Mouse (Mus musculus) MEL (cell line): Measurements from ENCODE around the gene Lpo.
A peak's percentile ranks its signal among the peaks of the same experiment; 100 is the strongest.

Experiments
- CTCF ChIP-seq, 3 experiments: IDR thresholded peaks in 2 of 3; conservative IDR thresholded peaks in 1 of 3; 2 replicates each; pipeline ENCODE4 v1.5.1; 2011 to 2012; ENCODE audit warnings: low read length in 3 of 3, low read depth in 2 of 3, mild to moderate bottlenecking in 2 of 3, improper control_type of control experiment in 1 of 3, inconsistent platforms in 1 of 3, mixed read lengths in 1 of 3, moderate library complexity in 1 of 3; ENCODE audit not compliant: control insufficient read depth in 1 of 3, insufficient read depth in 1 of 3, poor library complexity in 1 of 3, severe bottlenecking in 1 of 3
- EP300 ChIP-seq, 2 experiments: IDR thresholded peaks; 2 replicates each; pipeline ENCODE4 v1.6.1; 2011; ENCODE audit warnings: improper control_type of control experiment in 2 of 2, low read length in 2 of 2, low read depth in 1 of 2, mild to moderate bottlenecking in 1 of 2
- ETS1 ChIP-seq: IDR thresholded peaks from 2 replicates; pipeline ENCODE4 v1.6.1; 2012; ENCODE audit warnings: low read depth, mild to moderate bottlenecking, inconsistent platforms, low read length, improper control_type of control experiment, moderate library complexity
- GABPA ChIP-seq: IDR thresholded peaks from 2 replicates; pipeline ENCODE4 v1.6.1; 2012; ENCODE audit warnings: low read depth, mild to moderate bottlenecking, inconsistent platforms, low read length, improper control_type of control experiment, moderate library complexity
- GATA1 ChIP-seq: IDR thresholded peaks from 2 replicates; pipeline ENCODE4 v1.6.1; 2011; ENCODE audit warnings: low read depth, low read length, improper control_type of control experiment
- HCFC1 ChIP-seq: IDR thresholded peaks from 2 replicates; pipeline ENCODE4 v1.6.1; 2012; ENCODE audit warnings: low read depth, mild to moderate bottlenecking, inconsistent platforms, low read length, improper control_type of control experiment, moderate library complexity
- MAX ChIP-seq: IDR thresholded peaks from 2 replicates; pipeline ENCODE4 v1.6.1; 2011; ENCODE audit warnings: low read length, improper control_type of control experiment
- NRF1 ChIP-seq: IDR thresholded peaks from 2 replicates; pipeline ENCODE4 v1.6.1; 2014; ENCODE audit warnings: low read depth, mild to moderate bottlenecking, inconsistent platforms, low read length, improper control_type of control experiment, moderate library complexity; ENCODE audit not compliant: poor library complexity, insufficient read depth, severe bottlenecking
- POLR2A ChIP-seq, 2 experiments: IDR thresholded peaks; 2 replicates each; pipeline ENCODE4 v1.6.1; 2011 to 2012; ENCODE audit warnings: low read length in 2 of 2, mild to moderate bottlenecking in 2 of 2, control low read depth in 1 of 2, improper control_type of control experiment in 1 of 2, low read depth in 1 of 2, moderate library complexity in 1 of 2; ENCODE audit not compliant: control insufficient read depth in 1 of 2, insufficient read depth in 1 of 2, poor library complexity in 1 of 2
- POLR2AphosphoS2 ChIP-seq: IDR thresholded peaks from 2 replicates; pipeline ENCODE4 v1.6.1; 2011; ENCODE audit warnings: low read length, improper control_type of control experiment
- TCF12 ChIP-seq: IDR thresholded peaks from 2 replicates; pipeline ENCODE4 v1.6.1; 2014; ENCODE audit warnings: low read depth, mild to moderate bottlenecking, inconsistent platforms, low read length, improper control_type of control experiment, moderate library complexity
- UBTF ChIP-seq: IDR thresholded peaks from 2 replicates; pipeline ENCODE4 v1.6.1; 2012; ENCODE audit warnings: low read depth, mild to moderate bottlenecking, inconsistent platforms, low read length, improper control_type of control experiment, moderate library complexity, borderline replicate concordance; ENCODE audit not compliant: insufficient read depth
- USF1 ChIP-seq: IDR thresholded peaks from 2 replicates; pipeline ENCODE4 v1.6.1; 2014; ENCODE audit warnings: low read depth, mild to moderate bottlenecking, inconsistent platforms, low read length, improper control_type of control experiment, moderate library complexity

- peak; percentile 62 to 71 (median 67) for TF ChIP-seq CTCF (IDR thresholded peaks at IDR 0.05 in 2 of 3, conservative IDR thresholded peaks at IDR 0.05 in 1 of 3; ENCODE audit: control insufficient read depth in 1 of 3, insufficient read depth in 1 of 3, low read depth in 2 of 3, low read length in 3 of 3, poor library complexity in 1 of 3, severe bottlenecking in 1 of 3)
- TF ChIP-seq POLR2A (IDR thresholded peaks at IDR 0.05; ENCODE audit: control insufficient read depth in 1 of 2, insufficient read depth in 1 of 2, low read depth in 1 of 2, low read length in 2 of 2, poor library complexity in 1 of 2), result no peak
- TF ChIP-seq MAX, result no peak
- no peak for TF ChIP-seq HCFC1
- no peak for TF ChIP-seq USF1
- TF ChIP-seq ETS1, result no peak
- no peak for TF ChIP-seq POLR2AphosphoS2
- TF ChIP-seq UBTF, result no peak
- TF ChIP-seq EP300 (IDR thresholded peaks at IDR 0.05; ENCODE audit: low read depth in 1 of 2, low read length in 2 of 2), result no peak
- TF ChIP-seq NRF1, result no peak
- TF ChIP-seq GATA1, result no peak
- TF ChIP-seq GABPA, result no peak
- no peak for TF ChIP-seq TCF12
Measured at GRCm38 (mm10) chr11:87805448-87805847, 22.6 kb downstream of the Lpo start.
